Mouse (Mus musculus): ENCODE results near the gene Usp28.
"Not testable (repeated sequence)": the region's sequence is repeated elsewhere in the genome, so short reads cannot be mapped to it uniquely, and the experiment has no call there.

Gene Usp28

DNA sequence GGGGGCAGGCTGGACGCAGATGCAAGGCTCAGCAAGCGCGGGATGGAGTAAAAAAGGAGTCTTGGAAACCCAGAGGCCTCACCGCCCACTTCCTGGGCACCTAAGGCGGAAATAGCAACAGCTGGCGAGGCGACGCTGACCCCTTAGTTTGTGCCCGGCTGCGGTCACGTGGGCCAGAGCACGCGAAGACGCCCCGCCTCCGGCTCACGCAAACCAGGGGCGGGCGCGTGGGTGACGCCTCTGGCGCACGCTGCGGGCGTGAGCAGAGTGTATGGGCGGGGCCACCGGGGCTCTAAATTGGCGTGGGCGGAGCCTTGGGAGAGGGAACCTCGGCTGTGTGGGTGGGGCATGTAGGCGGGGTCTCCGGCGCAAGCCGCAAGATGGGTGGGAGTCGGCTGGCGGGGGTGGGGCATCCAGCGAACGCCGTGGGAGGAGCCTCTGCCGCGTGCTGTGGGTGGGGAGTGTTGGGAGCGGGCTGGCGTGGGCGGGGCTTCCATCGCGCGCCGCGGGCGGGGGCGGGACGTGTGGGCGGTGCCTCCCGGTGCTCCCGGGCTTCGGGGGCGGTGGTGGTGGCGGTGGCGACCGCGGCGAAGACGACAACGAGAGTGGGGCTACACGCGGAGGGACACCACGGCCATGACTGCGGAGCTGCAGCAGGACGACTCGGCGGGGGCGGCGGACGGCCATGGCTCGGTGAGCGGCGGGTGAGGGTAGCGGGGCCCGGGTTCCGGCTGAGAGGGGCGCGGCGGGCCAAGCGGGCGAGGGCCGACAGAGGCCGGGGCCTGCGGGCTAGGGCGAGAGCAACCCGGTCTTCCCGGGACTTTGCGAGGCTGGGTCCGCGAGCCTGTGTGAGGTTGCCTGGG lies at the start of gene Usp28:
Gene Usp28 (plus strand): TSS at position 531 of the 863 bp plus-strand sequence.
- peak; percentile 100 for DNase-seq

DNA sequence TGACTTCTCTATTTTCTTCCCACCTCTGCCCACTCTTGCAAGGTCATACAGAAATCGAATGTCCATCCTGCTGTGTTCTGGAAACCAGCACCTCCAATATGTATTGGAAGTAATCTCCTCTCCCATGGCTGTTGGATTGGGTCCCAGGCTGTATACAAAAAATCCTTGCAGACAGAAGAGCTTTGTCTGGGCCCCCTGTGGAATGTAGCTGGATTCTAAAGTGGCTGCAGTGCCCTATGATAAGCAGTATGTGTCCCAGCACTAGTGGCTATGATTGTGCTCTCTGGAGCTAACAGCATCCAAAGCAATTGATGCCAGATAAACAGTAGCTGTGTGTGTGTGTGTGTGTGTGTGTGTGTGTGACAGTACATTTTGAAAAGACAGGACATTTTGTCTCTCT lies 42.8 kb upstream of the Usp28 start:
- no peak for DNase-seq

DNA sequence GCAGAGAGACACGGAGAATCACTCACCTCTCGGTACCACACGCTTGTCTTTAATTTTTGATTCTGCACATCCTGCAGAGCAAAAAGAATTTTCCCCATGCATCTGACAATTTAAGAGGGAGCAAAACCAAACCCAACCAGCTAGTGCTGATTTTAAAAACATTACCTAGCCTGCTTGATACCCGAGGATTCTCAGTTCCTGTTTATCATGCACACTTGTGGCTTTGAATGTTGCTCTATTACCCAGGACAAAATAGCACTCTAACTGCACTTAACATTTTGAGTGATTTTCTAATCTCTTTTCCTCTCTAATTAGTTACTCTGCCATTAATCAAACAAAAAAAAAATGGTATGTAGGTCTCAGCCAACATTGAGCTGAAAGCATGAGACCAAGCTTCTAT lies 37.6 kb upstream of the Usp28 start:
- no peak for DNase-seq

DNA sequence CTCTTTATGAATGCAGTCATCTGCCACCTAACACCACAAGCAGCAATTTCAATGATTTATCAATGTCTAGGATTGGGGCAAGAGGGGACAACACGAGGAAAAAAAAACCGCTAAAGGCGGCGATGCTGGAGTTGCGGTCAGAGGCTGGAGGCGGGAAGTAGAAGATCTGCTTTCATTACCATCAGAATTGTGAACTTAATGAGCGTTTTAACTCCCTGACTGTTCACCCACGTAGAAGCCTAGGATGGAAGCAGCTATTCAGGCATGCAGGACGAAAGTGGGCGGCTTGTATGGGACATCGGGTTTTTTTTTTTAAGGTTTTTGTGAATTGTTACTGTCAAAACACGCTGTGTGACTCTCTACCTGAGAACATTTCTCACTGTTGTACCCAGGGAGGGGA lies 23.9 kb upstream of the Usp28 start:
- DNase-seq = no peak

DNA sequence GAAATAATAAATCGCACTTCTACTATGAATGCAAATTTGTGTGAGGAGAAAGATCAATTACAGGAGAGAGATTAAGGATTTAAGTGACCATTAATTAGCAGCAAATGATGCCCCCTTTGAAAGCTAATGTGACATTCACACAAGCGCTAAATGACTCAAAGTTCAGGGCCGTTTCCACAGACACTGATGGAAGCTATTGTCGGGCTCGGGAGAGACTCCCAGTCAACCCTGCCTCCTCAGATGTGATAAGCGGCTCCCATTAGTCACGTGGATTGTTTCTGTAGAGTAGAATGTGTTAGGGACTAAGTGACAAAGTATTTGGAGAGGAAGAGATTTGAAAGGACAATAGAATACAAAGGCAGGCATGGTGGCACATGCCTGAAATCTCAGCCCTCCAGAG lies 23.0 kb upstream of the Usp28 start:
- DNase-seq = no peak

DNA sequence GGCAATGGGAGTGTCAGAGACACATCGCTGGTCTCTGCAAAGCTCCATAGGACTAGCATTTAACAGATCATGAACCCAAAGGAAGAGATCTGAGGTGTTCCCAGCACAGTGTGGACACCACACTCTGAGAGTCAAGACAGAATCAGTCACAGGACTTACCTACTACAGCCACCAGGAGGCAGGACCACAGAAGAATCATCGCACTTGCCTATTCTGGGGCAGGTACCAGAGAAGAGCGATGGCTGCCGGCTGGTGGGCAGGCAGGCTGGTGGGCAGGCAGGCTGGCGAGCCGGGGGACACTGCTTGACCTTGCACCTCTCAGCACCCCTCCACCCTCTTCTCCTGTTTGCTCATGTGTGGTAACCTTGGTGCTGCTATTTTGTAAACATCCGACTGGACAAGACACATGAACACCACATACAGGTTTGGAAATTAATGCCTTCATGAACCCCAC lies 20.6 kb upstream of the Usp28 start, which contains the start of gene Htr3b:
Gene Htr3b (minus strand): TSS at position 404 of the 454 bp plus-strand sequence.
- DNase-seq = no peak

DNA sequence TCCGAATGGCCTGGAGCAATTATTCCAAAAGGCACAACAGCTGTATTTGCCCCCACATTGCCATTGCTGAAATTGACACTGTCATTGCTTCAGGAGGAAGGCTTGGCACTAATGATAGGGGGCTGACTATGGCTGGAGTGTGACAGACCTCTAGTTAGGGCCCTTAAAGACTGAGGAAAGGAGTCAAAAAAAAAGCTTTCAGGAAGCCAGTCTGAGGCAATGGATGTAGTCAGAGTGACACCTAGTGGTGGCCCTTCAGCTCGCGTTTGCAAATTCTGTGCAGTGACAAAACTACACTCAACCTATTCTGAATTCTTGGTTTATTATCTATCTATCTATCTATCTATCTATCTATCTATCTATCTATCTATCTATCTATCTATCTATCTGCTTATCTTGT lies 12.7 kb upstream of the Usp28 start:
- peak; percentile 53 for DNase-seq

DNA sequence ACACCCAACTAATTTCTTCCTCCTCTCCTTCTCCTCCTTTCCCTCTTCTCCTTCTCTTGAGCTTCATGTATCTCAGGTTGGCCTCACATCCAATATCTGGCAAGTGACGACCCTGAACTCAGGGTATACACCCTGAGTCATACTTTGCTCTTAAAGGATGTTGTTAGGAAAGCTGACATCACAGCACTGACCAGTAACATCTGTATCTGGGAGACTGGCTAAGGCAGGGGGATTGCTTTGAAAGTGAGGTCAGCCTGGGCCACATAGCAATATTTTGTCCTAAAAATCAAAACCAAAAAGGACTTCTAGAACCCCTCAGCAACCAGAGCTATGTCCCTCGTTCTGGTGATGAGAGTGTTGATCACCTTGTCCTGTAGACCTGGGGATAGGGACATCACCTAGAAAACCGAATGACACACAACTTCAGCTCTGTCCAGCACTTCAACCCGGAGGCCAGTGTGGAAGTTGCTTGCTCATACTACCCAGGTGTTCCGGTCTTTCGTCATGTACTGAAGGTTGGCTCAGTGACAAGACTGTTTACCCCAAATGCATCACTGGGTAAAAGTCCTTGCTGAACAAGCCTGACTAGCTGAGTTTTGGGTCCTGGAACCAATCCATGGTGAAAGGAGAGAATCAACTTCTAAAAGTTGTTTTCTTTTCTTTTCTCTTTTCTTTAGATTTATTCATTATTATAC lies 8.4 kb upstream of the Usp28 start:
- no peak for DNase-seq

DNA sequence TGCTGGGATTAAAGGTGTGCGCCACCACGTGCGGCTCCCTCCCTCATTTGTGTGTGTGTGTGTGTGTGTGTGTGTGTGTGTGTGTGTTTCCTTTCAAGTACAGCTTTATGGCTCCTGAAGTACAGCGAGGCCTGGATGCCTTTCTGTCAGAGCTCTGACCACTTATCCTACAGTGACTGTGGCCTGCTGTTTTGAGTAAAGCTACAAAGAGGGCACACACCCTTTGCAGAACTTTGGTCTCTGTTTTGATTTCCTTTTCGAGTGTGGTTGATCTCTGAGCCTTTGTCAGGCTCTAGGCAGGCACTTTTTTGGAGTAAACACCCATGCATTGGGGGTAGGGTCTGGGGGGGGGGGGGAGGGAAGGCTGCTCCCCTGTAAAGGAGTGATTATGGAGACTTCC lies 4.8 kb upstream of the Usp28 start:
- DNase-seq = no peak

DNA sequence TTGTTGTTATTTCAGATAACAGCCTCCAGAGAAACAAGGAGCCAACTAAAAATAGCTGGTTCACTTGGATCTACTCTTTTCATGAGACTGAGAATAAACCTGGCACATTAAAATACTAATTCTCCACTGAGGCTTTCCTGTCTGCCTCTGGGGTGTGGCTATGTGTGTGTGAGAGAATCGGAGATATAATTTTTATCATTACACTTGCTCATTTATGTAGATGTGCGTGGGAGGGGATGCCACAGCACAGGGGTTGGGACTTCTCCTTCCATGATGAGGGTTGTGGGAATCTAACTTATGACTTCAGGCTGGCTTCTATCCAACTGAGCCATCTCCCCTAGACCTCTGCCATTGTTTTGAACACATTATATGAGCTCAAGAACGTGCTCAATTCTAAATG lies 4.4 kb upstream of the Usp28 start:
- DNase-seq = no peak

DNA sequence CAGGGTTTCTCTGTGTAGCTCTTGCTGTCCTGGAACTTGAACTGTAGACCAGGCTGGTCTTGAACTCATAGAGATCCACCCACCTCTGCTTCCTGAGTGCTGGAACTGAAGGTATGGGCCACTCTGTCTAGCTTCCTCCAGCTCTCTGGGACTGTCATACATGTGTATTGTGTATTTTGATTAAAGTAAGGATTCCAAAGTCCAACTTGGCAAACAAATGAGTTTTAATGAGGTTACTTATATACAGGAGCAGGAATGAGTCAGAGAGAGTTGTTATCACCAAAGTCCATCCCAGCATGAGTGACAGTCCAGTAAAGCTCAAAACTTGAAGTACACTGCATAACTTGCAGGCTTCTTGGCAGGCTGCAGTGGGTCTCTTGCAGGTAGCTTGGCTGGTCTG lies 3.3 kb upstream of the Usp28 start:
- no peak for DNase-seq

DNA sequence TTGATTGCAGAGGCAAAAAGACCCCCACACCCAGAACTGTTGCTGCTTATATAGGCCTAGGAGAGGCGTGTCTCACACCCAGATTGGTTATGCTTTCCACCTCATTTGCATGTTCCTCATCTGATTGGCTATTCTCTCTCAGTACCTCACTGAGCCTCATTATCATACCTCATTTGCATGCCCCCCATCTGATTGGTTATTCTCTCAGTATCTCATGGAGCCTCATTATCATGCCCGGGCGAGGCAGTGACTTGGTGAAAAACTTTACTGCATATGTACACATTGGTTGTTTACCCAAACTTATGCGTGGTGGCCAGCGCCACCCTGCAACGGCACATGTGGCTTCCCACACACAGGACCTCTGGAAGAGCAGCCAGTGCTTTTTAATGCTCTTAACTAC lies 1.4 kb upstream of the Usp28 start:
- DNase-seq = not testable (repeated sequence)

DNA sequence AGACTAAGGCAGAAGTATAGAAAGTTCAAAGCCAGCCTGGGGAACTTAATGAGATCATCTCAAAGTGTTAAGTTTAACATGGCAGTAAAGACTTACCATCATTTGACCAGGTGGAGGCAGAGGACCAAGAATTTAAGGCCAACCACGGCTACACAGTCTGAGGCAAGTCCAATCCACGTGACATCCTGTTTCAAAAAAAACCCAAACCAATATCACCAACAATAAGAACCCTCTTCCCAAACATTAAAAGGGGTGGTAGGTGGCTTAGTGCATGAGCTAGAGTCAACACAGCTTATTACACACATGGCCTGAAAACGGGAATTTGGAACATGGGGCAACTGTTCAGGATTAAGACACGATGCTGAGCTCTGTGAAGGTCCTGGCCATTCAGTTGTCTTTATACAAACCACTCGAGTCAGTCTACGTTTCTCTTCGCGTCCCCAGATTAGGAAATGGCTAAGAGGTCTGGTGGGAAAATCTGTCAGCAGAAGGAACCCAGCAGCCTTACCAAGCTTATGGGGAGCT lies 793 bp upstream of the Usp28 start:
- no peak for DNase-seq

DNA sequence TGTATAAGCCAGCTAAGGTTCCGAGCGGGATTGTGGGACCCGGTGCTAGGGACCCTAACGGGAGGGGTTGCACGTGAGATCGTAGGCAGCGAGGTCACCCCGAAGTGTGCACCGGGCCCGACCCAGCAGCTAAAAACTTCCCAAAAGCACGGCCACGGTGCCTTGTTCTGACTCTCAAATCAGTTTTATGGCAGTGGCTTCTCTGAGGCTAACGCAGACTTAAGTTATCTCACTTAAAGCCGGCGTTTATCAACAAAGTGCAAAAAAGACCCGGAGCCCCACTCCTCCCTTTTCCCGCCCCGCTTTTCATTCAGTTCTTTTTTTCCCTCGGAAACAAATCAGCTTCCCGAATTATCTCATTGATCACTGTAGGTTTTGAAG lies 523 bp downstream of the Usp28 start:
- no peak for DNase-seq

DNA sequence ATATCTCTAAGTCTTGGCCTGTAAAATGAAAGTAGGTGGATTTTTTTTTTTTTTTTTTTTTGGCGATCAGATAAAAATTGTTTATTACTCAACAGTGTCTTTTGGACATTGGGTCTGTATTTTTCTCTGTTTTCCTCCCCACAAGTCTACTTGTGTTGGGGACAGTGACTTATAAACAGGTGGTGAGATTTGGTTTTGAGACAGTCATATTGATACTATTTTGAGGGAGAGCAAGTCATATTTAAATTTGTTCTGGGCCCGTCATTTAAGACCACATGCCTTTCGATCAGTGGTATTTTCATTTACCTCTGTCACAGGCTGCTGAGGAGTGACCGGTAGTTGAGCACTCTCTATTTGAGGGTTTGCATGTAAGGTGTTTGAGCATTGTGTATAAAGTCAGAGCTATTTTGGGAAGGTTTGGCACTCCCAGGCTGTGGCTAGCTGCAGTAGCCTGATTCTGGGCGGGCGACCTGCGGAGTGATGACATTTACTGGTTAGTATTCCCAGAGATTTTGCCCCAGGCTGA lies 1.5 kb downstream of the Usp28 start:
- no peak for DNase-seq

DNA sequence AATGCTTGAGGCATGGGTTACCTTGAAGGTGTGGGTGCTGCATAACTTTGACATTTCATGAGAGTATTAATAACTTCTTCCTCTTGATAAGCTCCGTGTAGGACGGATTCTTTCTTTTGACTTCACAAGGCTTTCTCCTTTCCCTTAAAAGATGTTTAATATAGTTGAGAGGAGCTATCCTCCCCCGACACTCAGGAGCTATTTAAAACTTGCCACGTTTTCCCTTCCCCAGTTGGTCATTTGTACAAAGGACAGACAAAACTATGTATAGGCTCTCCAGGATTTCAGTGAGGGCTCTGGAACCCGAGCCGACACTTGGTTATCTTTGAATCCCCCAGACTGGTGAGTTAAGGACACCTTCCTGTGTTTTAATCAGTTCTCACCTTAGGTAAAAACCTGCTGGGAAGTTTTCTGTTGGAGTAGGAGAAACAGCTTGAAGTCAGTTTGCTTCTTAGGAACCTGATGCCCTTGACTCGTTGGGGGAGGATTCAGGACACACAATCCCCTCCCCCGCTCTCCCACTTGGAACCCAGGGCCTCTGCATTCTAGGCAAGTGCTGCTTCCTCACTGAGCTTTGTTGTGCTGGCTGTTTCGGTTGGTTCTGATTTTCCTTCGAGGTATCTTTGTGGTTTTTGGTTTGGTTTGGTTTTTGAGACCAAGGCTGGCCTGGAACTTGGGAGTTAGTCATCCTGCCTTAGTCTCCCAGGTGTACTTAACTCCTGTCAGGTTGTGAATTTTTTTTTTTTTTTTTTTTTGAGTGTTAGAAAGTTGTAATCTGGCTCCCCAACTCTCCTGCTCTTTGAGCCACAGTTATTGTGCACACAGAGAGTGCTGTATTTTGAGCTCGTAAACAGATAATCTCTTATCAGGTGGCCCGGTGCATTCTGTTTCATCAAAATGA lies 2.3 kb downstream of the Usp28 start:
- DNase-seq = no peak

DNA sequence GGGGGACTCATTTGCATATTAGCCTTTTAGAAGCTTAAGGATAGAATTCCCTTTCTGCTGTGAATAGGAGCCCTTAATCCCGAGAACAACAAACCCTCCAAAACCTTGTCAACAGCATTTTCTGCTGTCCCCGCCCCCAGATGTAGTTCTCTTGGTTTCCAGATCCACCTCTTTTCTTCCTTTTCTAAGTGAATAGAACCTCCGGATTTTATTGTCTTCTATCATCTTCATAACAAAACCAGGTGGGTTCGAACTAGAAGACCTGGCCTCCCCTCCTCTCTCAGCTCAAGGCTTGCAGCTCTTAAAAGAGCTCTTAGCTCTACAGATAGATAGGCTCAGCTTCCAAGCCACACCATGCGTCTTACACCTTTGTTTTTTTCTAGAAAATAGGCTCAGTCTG lies 6.5 kb downstream of the Usp28 start:
- DNase-seq = no peak

DNA sequence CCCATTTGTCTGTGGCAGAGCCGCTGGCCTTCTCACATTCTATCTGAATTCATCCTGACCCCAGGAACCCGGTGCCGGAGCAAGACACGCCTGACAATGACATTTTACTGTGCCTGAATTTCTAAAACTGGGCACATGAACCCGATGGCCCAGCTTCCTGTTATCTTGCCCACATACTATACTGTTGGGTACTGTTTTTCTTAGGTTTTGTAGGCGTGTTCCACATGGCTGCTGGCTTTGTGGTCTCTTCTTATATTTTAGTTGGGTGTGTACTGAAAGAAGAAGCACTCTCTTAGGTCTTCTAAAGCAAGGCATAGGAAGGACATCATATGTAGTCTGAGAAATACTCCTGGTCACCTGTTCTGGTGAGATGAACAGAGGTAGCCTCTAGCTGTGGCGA lies 9.6 kb downstream of the Usp28 start:
- no peak for DNase-seq

DNA sequence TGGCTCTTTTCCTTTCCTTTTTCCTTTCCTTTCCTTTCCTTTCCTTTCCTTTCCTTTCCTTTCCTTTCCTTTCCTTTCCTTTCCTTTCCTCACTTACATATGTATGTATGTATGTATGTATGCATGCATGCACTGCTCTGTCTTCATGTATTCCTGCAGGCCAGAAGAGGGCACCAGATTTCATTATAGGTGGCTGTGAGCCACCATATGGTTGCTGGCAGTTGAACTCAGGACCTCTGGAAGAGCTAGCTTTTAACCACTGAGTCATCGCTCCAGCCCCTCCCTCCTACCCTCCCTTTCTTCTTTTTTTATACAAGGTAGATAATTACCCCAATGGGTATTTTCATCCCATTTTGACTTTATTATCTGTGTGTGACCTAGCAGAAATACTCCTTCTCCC lies 10.6 kb downstream of the Usp28 start:
- DNase-seq = no peak

DNA sequence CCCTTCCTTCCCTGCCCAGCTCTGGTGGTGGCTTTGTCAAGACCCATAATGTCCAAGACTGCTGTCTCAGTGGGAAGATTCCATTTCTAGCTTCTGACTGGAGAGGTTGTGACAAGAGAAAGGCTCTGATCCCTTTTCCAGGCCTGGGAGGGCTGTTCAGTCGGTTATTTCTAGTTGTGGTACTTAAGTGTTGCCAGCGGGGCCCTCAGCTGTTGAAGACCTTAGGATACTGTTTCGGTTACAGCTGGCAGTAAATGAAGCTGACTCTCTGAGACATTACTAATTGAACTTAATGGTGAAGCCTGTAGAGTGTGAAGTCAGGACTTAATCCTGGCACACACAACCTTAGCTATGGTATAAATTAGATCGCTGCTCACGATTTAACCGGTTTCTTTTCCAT lies 14.1 kb downstream of the Usp28 start:
- no peak for DNase-seq

DNA sequence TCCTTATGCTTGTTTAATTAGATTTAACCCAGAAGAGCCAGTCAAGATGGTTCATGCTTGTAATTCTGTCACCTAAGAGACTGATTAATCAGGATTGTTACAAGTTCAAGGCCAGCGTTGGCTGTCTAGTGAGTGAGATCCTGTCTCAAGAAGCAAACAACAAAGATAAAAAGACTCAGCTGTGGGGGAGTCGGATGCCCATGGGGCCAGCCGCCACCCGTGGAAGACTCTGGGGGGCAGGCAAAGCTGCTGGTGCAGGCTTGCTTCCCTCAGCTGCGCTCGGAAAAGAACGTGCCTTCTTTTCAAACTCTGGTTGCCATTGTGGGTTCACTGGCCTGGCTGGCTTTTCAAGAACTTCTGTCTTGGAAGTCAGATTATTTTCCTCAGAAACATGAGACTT lies 30.6 kb downstream of the Usp28 start:
- DNase-seq = no peak

DNA sequence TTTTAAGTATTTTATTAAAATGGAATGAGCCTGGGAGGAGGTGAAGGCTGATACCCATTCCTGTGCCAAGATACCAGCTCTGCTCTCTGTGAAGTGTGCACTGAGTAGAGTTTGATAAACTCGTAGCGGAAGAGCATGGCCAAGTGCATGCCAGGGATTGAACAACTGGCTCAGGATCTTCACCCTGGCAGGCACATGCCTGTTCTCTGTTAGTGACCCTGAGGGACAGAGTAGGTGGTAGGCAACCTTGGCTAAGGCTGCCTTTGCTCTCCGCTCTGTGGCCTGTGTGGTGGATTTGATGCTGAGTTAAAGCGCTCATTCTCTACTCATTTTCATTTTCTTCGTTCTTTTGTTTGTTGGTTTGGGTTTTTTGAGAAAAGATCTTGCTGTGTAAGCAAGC lies 36.1 kb downstream of the Usp28 start:
- no peak for DNase-seq

DNA sequence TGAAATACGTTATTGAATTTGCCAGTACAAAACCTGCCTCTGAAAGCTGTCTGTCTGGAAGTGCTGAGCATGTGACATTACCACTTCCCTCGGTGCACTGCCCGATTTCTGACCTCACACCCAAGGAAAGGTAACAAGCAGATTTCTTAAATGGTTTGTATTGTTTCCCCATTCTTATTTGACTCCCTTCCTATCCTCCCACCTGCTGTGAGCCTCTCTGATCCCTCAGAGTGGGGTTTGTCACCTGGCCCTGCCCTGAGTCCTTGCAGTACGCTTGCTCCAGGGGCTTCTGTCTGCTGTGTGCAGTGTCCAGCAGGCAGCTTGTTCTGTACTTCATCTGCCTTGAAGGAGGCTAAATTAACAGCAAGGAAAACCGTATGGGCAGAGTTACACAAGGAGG lies 38.8 kb downstream of the Usp28 start:
- DNase-seq = no peak
